Mouse (Mus musculus): ENCODE results near the gene Vps35l.

The Vps35l gene

GRCm38 (mm10) chr7:118879466-118880029 lies 139.5 kb downstream of the Vps35l start:
- DNase-seq (ENCODE audit: low spot score), result no peak

DNA sequence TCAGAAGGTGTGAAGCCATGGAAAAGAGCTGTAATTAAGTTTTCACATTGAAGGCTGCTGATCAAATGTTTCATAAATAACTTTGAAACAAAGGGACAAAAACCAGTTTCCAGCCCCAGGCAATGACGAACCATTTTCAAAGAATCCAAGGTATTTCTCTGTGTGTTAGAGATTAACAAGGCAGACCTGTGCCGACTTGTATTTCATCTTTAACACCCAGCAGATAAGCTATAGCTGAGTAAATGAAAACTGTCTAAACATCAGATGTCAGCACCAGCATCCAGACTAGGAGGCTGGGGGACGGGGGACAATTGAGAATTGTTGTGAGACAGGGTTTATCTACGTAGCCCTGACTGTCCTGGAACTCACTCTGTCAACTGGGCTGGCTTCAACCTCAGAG lies 143.9 kb downstream of the Vps35l start:
- no peak for DNase-seq (ENCODE audit: low spot score)

- peak; percentile 33 for DNase-seq (ENCODE audit: low spot score)
Observed at GRCm38 (mm10) chr7:118884969-118885368, 144.9 kb downstream of the Vps35l start.

GRCm38 (mm10) chr7:118887303-118888055 lies 147.5 kb downstream of the Vps35l start:
- DNase-seq (ENCODE audit: low spot score), result no peak

DNA sequence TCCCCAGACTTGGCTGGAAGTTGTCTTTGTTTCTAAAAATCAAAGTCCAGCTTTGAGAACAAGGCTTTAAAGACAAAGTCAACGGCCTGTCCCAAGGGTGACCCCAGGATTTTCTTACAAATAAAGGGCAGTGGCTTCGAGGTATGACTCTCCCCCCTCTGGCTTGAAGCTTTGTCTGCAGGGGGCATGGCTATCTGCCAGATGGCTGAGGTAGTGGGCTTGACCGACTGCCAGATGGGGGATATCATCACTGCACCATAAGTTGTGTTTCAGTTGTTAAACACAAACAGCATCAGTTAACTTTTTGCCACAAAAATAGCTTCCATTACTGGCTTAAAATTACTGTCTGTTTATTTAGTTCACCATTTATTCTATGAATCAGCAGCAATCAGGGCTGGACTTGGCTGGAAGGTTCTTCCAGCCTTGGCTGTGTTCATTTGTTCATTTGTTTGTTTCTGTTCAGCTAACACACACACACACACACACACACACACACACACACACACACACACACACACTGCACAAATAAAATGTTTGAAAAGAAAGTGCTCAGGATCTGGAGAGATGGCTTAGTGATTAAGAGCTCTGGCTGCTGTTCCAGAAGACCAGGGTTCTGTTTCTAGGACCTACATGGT lies 149.1 kb downstream of the Vps35l start:
- DNase-seq (ENCODE audit: low spot score), result no peak
